Mouse (Mus musculus) kidney, adult 2 months (tissue): ENCODE measurements at regions not wholly inside any gene's neighbourhood (a gene's known extent, or its start where the extent isn't known, plus 50 kb on each side); places are given as distances from the start of the nearest gene placed in this dataset.

Experiments used
- CTCF ChIP-seq: fragments of 200-500 bp; conservative IDR thresholded peaks from 2 replicates; pipeline ENCODE4 v1.5.1; 2011; ENCODE audit warnings: low read depth, mild to moderate bottlenecking, control low read depth, low read length, moderate library complexity, mixed read lengths; ENCODE audit not compliant: insufficient read depth, insufficient read length
- POLR2A ChIP-seq: fragments of 200-500 bp; IDR thresholded peaks from one replicate; pipeline ENCODE4 v1.6.1; 2011; ENCODE audit warnings: low read depth, low read length, control low read depth

DNA sequence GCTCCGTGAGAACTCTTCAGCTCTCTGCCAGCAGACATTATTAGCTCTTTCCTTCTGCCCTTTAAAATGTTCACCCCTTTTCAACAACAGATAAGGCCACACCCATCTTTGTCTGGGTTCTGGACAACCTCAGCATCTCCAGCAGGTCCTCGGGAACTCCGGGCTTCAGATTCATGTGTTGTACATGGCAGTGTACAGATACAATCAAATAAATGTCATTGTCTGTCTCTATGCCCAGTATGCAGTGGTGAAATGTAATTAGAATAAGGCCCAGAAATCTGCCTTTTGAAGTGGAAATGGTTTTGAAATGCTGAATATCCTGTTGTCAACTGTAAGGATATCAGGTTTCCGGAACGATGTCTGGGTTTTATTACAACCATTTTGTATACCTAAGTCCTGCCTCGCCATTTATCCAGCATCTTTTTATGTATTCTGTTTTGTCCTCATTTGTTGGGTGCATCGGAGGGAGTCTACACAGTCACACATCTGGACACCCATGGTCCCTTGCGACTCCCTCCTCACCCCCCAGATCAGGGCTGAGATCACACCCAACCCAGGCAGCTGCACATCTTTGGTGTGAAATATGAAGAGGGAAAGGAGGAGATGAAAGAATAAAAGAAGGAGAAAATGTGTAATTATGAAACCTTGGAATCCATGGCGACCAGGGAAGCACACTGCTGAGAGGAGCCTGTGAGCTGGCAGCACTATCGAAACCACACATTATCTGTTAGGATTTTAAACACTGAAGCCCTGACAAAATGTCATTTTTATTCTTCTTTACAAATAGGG, 94.4 kb downstream of the Sox11 start:
- TF ChIP-seq CTCF (no peak), POLR2A (no peak)
